Mouse (Mus musculus) forebrain, embryonic 11.5 days (tissue): ENCODE measurements around the gene Bicd2. TPM values are rescaled to one million over a fixed set of nuclear protein-coding genes. Genes with fewer than 3 reads are reported as not detected.

Source experiments
- ATAC-seq: fragments of 200-750 bp; cut with Nextera tagmentation; replicated peaks from 2 replicates; pipeline ENCODE4 v1.8.0; 2017; ENCODE audit warnings: moderate TSS enrichment; ENCODE audit not compliant: low FRiP score
- DNase-seq: peaks from one replicate; pipeline ENCODE4 v3.0.0-alpha.2; 2017; ENCODE audit warnings: low spot score
- H3K27ac ChIP-seq: fragments of 300-500 bp; sonication (generic); 2 replicates; pipeline ENCODE4 v1.5.1; 2014; ENCODE audit warnings: low read depth, low read length
- H3K27me3 ChIP-seq: fragments of 300-500 bp; sonication (generic); 2 replicates; pipeline ENCODE4 v1.6.1; 2014; ENCODE audit warnings: mild to moderate bottlenecking, low read length, mixed read lengths; ENCODE audit not compliant: control insufficient read depth, insufficient read depth
- H3K36me3 ChIP-seq: fragments of 300-500 bp; sonication (generic); 2 replicates; pipeline ENCODE4 v1.6.1; 2014; ENCODE audit warnings: mild to moderate bottlenecking, low read length, moderate library complexity, mixed read lengths; ENCODE audit not compliant: control insufficient read depth, insufficient read depth
- H3K4me1 ChIP-seq: fragments of 300-500 bp; sonication (generic); replicated peaks from 2 replicates; pipeline ENCODE4 v1.6.1; 2014; ENCODE audit warnings: low read length, mixed read lengths; ENCODE audit not compliant: control insufficient read depth, insufficient read depth
- H3K4me2 ChIP-seq: fragments of 300-500 bp; sonication (generic); 2 replicates; pipeline ENCODE4 v1.6.1; 2014; ENCODE audit warnings: low read depth, mild to moderate bottlenecking, low read length, moderate library complexity, mixed read lengths; ENCODE audit not compliant: severe bottlenecking
- H3K4me3 ChIP-seq: fragments of 300-500 bp; sonication (generic); 2 replicates; pipeline ENCODE4 v1.5.1; 2014; ENCODE audit warnings: low read depth, low read length
- H3K9ac ChIP-seq: fragments of 300-500 bp; sonication (generic); 2 replicates; pipeline ENCODE4 v1.6.1; 2014; ENCODE audit warnings: low read length
- H3K9me3 ChIP-seq: fragments of 300-500 bp; sonication (generic); 2 replicates; pipeline ENCODE4 v1.6.1; 2016; ENCODE audit warnings: low read length, mixed read lengths; ENCODE audit not compliant: control insufficient read depth
- WGBS: fragments of 180-500 bp; shearing (Covaris S2); extraction: QIAGEN DNeasy Blood & Tissue Kit; methylation state at CpG from one replicate; pipeline ENCODE4 v1.1.7; 2014; 5-methylcytosine and 5-hydroxymethylcytosine counted together
- polyA plus RNA-seq: library from polyadenylated mRNA; unstranded; fragments of >200 nt; fragmentation: Nextera tagmentation; extraction: Ambion mirVana; gene quantifications from 2 replicates; pipeline ENCODE4 v1.2.1, GENCODE M21; 2014

Bicd2 gene
- polyA plus RNA-seq, 1 experiment from 2014 or later = 35.7 TPM

DNA sequence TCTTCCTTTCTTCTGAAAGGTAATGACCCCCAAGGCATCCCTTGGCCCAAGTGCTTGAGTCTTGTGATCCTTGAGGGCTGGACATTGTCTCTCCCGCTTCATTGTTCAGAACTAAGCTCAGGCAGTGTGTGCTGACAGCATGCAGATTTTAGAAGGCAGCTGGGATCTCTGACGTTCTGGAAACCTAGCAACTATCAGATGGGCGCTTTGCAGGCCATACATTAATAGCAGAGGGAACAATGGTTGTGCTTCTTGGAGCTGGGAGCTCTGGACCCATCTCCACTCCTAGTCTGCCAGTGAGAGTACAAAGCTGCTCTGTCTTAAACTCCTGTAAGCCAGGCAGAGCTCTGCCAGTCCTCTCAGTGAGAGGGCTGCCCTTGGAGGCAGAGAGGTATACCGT, 94.8 kb downstream of the Bicd2 start:
- Histone ChIP-seq H3K9me3 (no peaks in the 10 kb centered on the region), H3K4me2 (no peak overlapping the region), H3K9ac (no peak overlapping the region), H3K36me3 (no peaks in the 10 kb centered on the region; the same call in 1 of the 2 replicates), H3K4me3 (no peak overlapping the region), H3K4me1 (no peaks in the 10 kb centered on the region), H3K27ac (no peak overlapping the region), H3K27me3 (no peaks in the 10 kb centered on the region)
- ATAC-seq (no peak), DNase-seq (no peak)
- 84% methylated on average over 4 of the region's 4 CpGs for WGBS

Other genes starting within 250 kb of the Bicd2 start
- 10.3 and 10.7 TPM in 2 replicates for gene Wnk2, start 193.6 kb upstream of the Bicd2 start, polyA plus RNA-seq
- gene Ninj1, start 154.1 kb upstream of the Bicd2 start, polyA plus RNA-seq = 19.6 and 23.8 TPM in 2 replicates
- gene Card19, start 125.5 kb upstream of the Bicd2 start, polyA plus RNA-seq = 18.9 and 19.6 TPM in 2 replicates
- gene Susd3, start 92.9 kb upstream of the Bicd2 start, polyA plus RNA-seq = 0.32 and 1.4 TPM in 2 replicates
- gene Fgd3, start 21.3 kb upstream of the Bicd2 start, polyA plus RNA-seq = 1.7 and 2.1 TPM in 2 replicates
- 16.6 and 16.9 TPM in 2 replicates for gene Ippk, start 79.7 kb downstream of the Bicd2 start, polyA plus RNA-seq
- 1.2 and 1.5 TPM in 2 replicates for gene Tes3-ps, start 151.7 kb downstream of the Bicd2 start, polyA plus RNA-seq
- gene Ecm2, start 163.2 kb downstream of the Bicd2 start, polyA plus RNA-seq = 0.76 and 0.80 TPM in 2 replicates
- 0.41 and 0.55 TPM in 2 replicates for gene Aspn, start 202.9 kb downstream of the Bicd2 start, polyA plus RNA-seq
- gene Omd, start 240.9 kb downstream of the Bicd2 start, polyA plus RNA-seq = 0.61 and 1.0 TPM in 2 replicates